Mouse (Mus musculus): ENCODE results near the gene Mrnip.

Gene Mrnip
- long read RNA-seq, experiment 1, transcript Mrnip-201 (7 exons, 1,142 nt): major isoform, 5 of 9 reads
- long read RNA-seq, experiment 1, partial matches to known transcripts: 1 of 9 reads
- long read RNA-seq, experiment 1, other reads (novel, unspliced or antisense): 3 of 9 reads
- long read RNA-seq, experiment 2, transcript Mrnip-201 (7 exons, 1,142 nt): major isoform, 8 of 11 reads
- long read RNA-seq, experiment 2, partial matches to known transcripts: 0 of 11 reads
- long read RNA-seq, experiment 2, other reads (novel, unspliced or antisense): 3 of 11 reads

DNA sequence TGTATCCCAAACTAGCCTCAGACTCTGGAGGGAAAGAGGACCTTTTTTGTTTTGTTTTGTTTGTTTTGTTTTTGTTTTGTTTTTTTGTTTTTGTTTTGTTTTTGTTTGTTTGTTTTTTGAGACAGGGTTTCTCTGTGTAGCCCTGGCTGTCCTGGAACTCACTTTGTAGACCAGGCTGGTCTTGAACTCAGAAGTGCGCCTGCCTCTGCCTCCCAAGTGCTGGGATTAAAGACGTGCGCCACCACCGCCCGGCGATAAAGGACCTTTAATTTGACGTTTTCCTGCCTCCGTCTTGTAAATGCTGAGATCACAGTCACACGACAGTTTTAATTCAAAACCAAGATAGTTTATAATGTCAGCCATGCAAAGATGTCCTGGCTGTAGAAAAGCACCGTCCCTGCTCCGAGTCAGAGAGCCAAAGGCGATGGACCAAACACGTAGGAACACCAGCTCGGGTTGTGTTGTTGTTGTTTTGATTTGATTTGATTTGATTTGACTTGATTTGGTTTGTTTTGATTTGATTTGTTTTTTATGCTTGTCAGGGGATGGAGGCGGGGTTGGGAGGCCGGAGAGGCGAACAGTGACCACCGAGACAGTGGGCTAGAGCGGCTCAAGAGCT lies at the start of gene Mrnip:
Gene Mrnip (plus strand): TSS at position 334 of the 619 bp plus-strand sequence.
- intact Hi-C loops (cut with DNase I): loop anchor here (5.0 kb wide), 2 partner anchors 33 to 58 kb away; no protein-coding TSS in a partner anchor

DNA sequence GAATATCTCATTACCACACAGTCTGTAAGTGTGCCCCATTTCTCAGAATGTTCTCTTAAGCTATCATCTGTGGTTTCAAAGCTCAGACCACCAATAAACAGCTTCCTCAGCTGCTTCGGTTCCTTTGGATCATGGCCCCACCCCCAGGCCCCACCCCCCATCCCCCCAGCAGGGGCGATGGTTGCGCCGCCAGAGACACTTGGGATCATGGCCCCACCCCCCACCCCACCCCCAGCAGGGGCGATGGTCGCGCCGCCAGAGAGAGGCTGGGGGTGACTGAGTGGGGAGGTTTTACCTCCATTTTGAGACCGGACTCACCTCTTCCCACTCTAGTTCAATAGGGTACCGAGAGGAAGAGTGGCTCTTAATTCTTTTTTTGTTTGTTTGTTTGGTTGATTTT lies 46.5 kb upstream of the Mrnip start:
- intact Hi-C loops (cut with DNase I): no loop called here

DNA sequence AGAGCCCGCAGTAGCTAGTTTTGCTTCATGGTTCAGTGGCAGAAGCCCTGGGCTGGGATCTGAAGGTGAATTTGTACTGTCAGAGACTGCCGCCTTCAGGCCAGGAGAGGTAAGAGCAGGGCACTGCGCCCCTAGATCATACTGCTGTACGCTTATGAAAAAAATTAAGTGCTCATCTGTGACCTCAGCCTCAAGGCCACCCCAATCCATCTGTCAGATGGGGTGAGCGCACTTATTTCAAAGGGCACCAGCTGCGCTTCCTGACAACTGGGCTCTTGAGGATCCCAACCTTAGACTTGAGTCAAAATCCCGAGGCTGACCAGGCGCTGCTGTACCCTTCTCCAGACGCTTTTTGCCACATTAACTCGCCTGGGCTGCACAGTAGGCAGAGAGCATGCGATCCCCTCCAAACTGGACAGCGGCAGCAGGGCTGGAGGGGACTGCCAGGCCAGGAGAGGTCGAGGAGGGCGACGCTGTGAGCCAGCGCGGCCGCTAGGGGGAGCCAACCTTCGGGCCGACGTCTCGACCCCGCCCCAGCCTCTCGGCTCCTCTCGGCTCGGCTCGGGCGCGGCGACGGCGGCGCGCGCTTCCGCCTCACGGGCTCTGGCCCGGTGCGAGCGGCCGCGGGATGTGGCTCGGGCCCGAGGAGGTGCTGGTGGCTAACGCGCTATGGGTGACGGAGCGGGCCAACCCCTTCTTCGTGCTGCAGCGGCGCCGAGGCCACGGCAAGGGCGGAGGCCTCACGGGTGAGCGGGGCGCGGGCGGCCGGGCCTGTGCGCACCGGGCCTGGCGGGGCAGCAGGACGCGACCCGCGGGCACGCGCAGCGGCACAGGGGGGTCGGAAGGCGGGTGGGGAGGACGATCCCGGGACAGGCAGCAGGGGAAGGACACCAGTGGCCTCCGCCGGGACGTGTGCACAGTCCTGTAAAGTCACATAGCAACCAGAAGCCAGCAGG lies 43.2 kb upstream of the Mrnip start, which contains the start of gene Tbc1d9b:
Gene Tbc1d9b (plus strand): TSS at position 586 of the 956 bp plus-strand sequence.
- intact Hi-C loops (cut with DNase I): loop anchor here (1.0 to 5.0 kb wide), 3 partner anchors 96 to 145 kb away; partner anchors contain the start of gene Rnf130

DNA sequence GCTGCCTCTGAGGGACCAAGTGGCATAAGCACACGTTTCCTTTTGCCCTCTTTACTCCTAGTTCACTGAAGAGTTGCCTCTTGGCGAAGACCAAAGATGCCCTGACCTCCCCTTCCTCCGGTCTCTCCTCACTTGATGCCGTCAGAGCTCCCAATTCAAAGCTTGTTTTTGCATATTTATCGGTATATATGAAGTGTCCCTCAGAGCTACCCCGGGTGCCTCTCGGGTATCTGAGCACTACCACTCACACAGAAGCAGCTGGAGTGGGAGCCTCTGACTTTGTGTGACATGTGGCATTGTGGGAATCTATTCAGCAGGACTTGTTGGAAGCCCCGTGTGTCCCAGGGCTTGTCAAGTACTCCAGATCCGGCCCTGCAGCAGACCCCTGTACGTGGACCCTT lies 42.4 kb upstream of the Mrnip start:
- intact Hi-C loops (cut with DNase I): loop anchor here (5.0 kb wide), 2 partner anchors 96 to 104 kb away; partner anchors contain the start of gene Rnf130

DNA sequence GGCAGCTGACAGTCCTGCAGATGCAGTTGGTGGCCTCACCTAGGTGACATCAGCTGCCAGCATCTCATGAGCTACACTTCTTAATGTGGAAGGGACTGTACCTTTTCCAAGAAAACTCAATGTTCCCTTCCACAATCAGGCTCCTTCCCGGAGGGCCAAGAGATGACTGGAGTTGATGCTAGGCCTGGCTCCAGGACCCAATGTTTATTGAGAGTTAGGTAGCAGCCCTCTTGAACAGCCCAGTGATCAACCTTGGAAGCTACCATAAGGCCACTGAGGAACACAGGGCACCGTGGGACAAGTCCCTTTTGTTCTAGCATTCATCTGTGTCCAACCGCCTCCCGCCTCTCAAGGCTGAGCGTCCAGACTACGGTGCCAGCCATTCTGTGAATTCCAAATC lies 42.0 kb upstream of the Mrnip start:
- intact Hi-C loops (cut with DNase I): loop anchor here (5.0 kb wide), 2 partner anchors 95 to 105 kb away; partner anchors contain the start of gene Rnf130

DNA sequence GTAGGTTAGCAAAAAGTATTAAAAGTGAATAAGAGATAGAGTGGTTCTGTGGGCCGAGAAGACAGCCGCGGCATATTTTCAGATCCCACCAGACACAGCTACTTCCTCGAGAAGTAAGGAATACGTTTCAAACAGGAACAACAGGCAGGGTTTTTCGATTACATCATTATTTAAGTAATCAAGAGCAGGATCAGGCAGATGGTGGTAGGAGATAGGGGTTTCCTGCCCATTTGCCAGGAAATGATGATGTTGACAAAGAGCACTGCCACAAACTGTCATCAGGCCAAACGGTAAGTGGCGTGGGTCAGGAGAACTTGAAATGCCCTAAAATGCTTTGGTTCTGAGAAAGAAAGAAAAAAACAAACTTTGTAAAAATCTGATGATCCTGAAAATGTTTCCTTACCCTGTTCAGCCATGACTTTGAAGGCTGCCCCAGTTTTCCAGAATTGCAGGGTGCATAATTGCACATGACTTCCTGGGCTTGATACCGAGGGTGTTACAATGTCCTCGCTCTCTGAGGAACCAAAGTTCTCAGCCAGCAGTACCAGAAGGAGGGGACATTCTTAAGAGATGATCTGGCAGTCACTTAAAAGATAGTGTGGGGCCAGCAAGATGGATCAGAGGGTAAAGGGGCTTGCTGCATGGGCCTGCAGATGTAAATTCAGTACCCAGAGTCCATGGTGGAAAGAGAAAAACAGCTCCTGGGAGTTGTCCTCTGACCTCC lies 39.9 kb upstream of the Mrnip start:
- intact Hi-C loops (cut with DNase I): loop anchor here (5.0 kb wide), 2 partner anchors 93 to 107 kb away; partner anchors contain the start of gene Rnf130

GRCm38 (mm10) chr11:50138206-50138822 lies 35.9 kb upstream of the Mrnip start:
- intact Hi-C loops (cut with DNase I): no loop called here

- intact Hi-C loops (cut with DNase I): no loop called here
Measured at GRCm38 (mm10) chr11:50139571-50139970, 34.7 kb upstream of the Mrnip start.

DNA sequence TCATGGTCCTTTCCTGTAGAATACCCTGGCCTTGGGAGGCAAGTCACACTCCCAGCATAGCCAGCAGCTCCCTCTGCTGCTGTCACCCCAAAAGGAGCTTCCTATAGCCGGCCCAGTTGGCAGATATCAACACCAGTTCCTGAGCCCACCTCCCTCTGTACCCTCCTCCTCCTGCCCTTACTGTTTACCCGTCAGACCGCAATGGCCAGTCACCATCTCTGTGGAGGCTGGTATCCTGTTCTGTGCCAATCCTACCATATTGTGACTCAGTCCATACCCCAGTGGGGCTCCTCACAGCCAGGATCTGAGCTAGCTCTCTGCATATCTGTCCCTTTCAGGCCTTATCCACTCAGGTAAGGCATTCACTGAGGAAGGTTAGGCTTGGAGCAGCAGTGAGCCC lies 28.7 kb upstream of the Mrnip start:
- intact Hi-C loops (cut with DNase I): no loop called here

DNA sequence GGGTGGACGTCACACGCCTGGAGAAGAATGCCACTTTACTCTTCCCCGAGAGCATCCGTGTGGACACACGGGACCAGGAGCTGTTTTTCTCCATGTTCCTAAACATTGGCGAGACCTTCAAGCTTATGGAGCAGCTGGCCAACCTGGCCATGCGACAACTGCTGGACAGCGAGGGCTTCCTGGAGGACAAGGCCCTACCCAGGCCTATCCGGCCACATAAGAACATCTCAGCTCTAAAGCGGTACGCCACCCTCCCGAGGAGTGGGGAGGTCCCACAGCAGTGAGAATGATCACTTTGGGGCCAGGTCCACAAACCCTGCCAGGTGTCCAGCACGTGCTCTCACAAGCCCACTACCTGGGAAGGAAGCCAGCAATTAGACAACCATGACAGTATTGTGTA lies 28.1 kb upstream of the Mrnip start:
- intact Hi-C loops (cut with DNase I): no loop called here

DNA sequence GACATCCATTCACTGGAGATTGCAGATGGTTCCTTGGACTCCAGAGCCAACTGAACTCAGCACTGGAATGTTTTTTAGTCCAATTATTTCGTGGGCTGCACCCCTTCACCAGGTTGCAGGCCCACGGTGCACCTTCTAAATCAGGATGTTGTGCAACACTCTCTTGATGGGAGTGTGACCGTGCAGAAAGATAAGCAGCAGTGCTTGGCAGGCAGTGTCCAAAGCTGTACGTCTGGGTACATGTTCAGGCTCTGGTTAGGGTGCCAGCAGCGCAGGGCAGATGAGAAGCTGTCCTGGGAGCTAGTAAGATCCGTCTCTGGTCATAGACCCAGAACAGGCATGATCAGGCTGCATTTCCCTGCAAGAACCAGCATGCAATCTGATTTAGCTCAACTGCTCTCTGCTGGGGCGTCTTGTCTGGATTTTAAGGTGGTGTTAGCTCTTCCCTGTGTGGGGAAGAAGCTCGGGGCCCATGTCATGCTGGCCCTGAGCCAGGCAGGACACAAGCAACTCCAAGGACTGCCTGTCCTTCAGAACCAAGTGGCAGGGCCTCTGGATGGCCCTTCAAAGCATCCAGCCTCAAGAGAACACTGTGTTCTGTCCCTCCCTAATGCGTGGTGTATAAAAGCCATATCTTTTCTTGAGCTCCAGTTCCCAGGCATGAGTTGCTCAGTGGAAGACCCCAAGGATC lies 26.8 kb upstream of the Mrnip start:
- intact Hi-C loops (cut with DNase I): no loop called here

DNA sequence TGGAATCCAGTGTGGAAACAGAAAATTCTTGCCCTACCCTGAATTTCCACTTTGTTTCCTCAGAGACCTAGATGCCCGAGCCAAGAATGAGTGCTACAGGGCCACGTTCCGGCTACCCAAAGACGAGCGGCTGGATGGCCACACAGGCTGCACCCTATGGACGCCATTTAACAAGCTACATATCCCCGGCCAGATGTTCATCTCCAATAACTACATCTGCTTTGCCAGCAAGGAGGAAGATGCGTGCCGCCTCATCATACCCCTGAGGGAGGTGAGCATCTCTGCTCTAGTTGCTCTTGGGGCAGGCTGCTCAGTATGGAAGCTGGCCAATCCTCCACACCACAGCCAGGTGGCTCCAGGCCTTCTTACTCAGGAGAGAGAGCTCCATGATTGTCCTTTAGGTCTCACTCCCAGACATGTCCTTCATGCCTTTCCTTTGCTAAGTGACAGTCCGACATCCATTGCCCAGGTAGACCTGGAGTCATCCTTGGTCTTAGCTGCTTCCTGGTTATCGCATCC lies 26.2 kb upstream of the Mrnip start:
- intact Hi-C loops (cut with DNase I): no loop called here

- intact Hi-C loops (cut with DNase I): no loop called here
Measured at GRCm38 (mm10) chr11:50149200-50149599, 25.0 kb upstream of the Mrnip start.

GRCm38 (mm10) chr11:50149603-50150150 lies 24.6 kb upstream of the Mrnip start:
- intact Hi-C loops (cut with DNase I): no loop called here

DNA sequence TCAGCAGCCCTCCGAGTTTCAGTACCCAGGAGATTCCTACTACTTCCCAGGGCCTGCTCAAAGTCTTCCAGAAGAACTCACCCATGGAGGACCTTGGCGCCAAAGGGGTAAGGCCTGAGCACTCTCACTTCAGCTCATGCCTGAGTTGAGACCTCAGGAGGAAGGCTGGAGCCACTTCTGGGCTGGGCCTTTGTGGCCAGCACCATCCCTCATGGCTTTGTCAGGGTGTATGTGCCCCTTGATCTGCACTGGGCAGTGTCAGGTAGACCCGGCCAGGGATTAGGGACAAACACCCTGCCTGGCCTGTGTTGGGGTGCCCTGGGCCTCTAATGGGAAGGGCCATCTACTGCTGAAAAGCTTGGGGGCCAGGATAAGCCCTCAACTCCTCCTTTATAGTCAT lies 22.9 kb upstream of the Mrnip start:
- intact Hi-C loops (cut with DNase I): no loop called here

GRCm38 (mm10) chr11:50154166-50154565 lies 20.1 kb upstream of the Mrnip start:
- intact Hi-C loops (cut with DNase I): no loop called here

DNA sequence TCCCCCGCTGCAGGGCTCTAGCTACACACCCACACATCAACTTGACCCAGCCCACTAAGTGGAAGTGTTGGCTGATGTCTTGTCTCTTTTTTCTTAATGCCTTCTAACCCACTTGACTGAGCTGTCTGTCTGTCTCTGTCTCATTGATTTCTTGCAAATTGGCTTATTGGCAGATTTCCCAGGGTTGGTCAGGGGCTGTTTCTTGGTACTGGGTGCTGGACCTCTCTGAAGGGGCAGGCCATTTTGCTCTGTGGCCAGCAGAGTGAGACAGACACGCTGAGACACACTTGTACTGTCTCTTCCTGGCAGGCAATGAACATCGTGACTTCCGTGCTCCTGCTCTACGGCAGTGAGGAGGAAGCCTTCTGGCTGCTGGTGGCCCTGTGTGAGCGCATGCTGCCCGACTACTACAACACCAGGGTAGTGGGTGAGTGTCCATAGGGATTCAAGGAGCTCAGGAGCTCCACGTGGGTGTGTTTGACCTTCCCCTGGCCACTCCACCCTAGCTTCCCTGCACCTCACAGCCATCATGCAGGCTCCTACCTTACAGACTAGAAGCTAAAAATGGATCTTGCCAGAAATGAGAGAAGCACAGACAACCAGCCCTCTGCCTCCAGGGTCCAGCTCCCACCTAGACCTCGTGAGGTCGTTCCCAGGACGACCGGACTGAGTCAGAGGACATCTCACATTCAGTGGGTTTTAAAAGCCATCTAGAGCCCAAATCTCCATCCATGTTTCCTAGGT lies 19.3 kb upstream of the Mrnip start:
- intact Hi-C loops (cut with DNase I): no loop called here

DNA sequence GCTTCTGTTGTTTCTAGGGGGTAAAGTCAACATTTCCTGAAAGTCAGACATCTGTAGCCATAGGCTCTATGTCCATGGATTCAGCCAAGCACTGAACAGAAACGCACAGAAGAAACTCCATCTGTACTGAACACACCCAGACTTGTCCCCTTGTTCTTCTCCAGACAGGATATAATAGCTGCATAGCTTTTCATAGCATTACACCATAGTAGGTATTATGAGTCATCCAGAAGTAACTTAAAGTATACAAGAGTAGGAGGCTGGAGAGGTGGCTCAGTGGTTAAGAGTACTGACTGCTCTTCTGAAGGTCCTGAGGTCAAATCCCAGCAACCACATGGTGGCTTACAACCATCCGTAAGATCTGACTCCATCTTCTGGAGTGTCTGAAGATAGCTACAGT lies 18.5 kb upstream of the Mrnip start:
- intact Hi-C loops (cut with DNase I): no loop called here
